Mouse (Mus musculus) limb, embryonic 10.5 days (tissue): ENCODE measurements around the gene Dst. TPM values are rescaled to one million over a fixed set of nuclear protein-coding genes. Genes with fewer than 3 reads are reported as not detected.

ENCODE experiments used
- microRNA-seq: library from miRNA; unstranded; fragments of <30 nt; microRNA quantifications from one replicate; pipeline ENCODE4, GENCODE M21; 2017
- polyA plus RNA-seq: library from polyadenylated mRNA; unstranded; fragments of >200 nt; fragmentation: Nextera tagmentation; extraction: Ambion mirVana; gene quantifications from 2 replicates; pipeline ENCODE4 v1.2.1, GENCODE M21; 2016

Gene Dst
- polyA plus RNA-seq, 1 experiment from 2014 or later: 9.7 TPM

Small RNA genes lying within 50 kb of the gene (microRNA-seq; reads per million reads assigned to microRNA genes)
- not detected for gene Mir6896

Other genes with a start within 250 kb of the Dst start
- 54.5 and 55.2 TPM in 2 replicates for gene Prim2, start 238.4 kb upstream of the Dst start, polyA plus RNA-seq
- 31.8 and 39.1 TPM in 2 replicates for gene Rab23, start 188.3 kb upstream of the Dst start, polyA plus RNA-seq
- gene Bag2, start 150.4 kb upstream of the Dst start, polyA plus RNA-seq: 63.2 and 72.5 TPM in 2 replicates
- 28.2 and 36.1 TPM in 2 replicates for gene Zfp451, start 93.6 kb upstream of the Dst start, polyA plus RNA-seq
- 1.2 and 1.5 TPM in 2 replicates for gene Bend6, start 409 bp upstream of the Dst start, polyA plus RNA-seq